Mouse (Mus musculus): ENCODE data around the gene Sulf2. TPM values are rescaled to one million over a fixed set of nuclear protein-coding genes. Genes with fewer than 3 reads are reported as not detected.

Gene Sulf2
- polyA plus RNA-seq, 1 experiment from 2014 or later: 156 TPM

- no peaks in the 10 kb centered on the region for H3K36me3 ChIP-seq (ENCODE audit: control insufficient read depth, insufficient read depth, low read length)
- no peaks in the 10 kb centered on the region for H3K27me3 ChIP-seq (ENCODE audit: control insufficient read depth, insufficient read depth, low read length)
- 34% methylated on average over 11 of the region's 11 CpGs for WGBS
- no peak overlapping the region for H3K4me2 ChIP-seq (ENCODE audit: low read depth)
- DNase-seq (ENCODE audit: low spot score) (no peak), ATAC-seq (ENCODE audit: insufficient read depth, low FRiP score, low TSS enrichment) (peak; percentile 48; the same call in 1 of the 2 replicates)
- H3K4me3 ChIP-seq (ENCODE audit: low read depth, low read length): no peak overlapping the region
- peak overlapping the region; percentile 77 for H3K27ac ChIP-seq (ENCODE audit: low read depth, low read length)
- H3K4me1 ChIP-seq (ENCODE audit: control insufficient read depth, insufficient read depth, low read length): peaks cover 12% of the 10 kb centered on the region
- no peaks in the 10 kb centered on the region for H3K9me3 ChIP-seq (ENCODE audit: control insufficient read depth, low read length)
- no peak overlapping the region for H3K9ac ChIP-seq (ENCODE audit: low read length)
Observed at GRCm38 (mm10) chr2:166180744-166181508, 25.5 kb upstream of the Sulf2 start.

DNA sequence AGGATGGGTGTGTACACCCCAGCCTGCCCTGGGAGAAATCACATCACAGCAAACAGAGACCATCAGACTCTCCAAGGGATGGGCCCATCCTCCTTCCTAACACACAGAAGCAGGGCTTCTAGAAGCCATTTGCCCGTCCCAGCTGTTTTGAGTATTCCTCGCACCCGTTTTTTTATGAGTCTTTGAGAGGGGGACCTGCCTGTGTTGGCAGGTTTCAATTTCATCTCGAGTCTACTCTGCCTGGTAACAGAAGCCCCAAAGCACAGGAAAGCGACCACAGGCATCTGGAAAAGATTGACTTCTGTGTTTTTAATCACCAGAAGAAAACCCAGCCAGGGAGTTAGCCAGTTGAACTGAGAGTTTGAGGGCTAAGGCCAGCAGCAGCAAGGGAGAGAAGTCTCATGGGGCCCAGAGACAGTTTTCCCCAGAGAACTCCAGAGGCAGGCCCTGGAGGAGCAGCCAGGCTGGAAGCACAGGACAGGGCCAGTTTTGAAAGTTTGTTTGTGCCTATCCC lies 24.7 kb upstream of the Sulf2 start:
- no peak overlapping the region for H3K4me2 ChIP-seq (ENCODE audit: low read depth)
- ATAC-seq (ENCODE audit: insufficient read depth, low FRiP score, low TSS enrichment) (no peak), DNase-seq (ENCODE audit: low spot score) (no peak)
- H3K4me1 ChIP-seq (ENCODE audit: control insufficient read depth, insufficient read depth, low read length): peaks cover 17% of the 10 kb centered on the region
- H3K4me3 ChIP-seq (ENCODE audit: low read depth, low read length): no peak overlapping the region
- WGBS: 33% methylated on average over 5 of the region's 5 CpGs
- H3K27ac ChIP-seq (ENCODE audit: low read depth, low read length): peak overlapping the region; percentile 77
- no peaks in the 10 kb centered on the region for H3K36me3 ChIP-seq (ENCODE audit: control insufficient read depth, insufficient read depth, low read length)
- H3K27me3 ChIP-seq (ENCODE audit: control insufficient read depth, insufficient read depth, low read length): no peaks in the 10 kb centered on the region
- no peaks in the 10 kb centered on the region for H3K9me3 ChIP-seq (ENCODE audit: control insufficient read depth, low read length)
- 0 out of 2 replicates have a peak overlapping the region, but pooled peaks have one; percentile 3 for H3K9ac ChIP-seq (ENCODE audit: low read length)

DNA sequence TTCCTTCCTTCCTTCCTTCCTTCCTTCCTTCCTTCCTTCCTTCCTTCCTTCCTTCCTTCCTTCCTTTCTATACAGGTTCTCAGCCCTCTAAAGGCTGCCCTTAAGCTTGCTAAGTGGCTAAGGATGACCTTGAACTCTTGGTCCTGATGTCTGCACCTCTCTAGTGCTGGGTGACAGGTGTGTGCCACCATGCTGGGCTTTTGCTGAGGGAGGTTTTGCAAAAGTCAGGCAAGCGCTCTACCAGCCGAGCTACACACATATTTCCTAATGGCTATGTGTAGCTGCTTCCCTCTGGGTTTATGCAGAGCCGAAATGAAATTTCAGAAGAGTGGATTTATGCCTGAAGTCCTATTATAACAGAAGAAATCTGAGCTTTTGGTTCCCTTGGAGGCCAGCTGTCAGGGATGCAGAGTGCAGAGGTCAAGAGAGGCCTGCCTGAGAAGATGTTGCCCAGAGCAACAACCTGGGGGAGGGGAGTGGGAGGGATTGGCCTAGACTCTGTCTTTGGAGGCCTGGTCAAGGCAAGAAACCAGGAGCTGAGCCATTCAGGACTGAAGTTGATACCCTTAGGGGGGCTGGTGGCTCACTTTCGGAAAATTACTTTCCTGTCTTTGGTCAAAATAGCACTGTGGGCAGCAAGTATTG lies 24.1 kb upstream of the Sulf2 start:
- no peak overlapping the region for H3K4me3 ChIP-seq (ENCODE audit: low read depth, low read length)
- H3K27ac ChIP-seq (ENCODE audit: low read depth, low read length): peak overlapping the region; percentile 77
- H3K4me1 ChIP-seq (ENCODE audit: control insufficient read depth, insufficient read depth, low read length): peaks cover 17% of the 10 kb centered on the region
- WGBS: 23% methylated on average over 4 of the region's 4 CpGs
- H3K27me3 ChIP-seq (ENCODE audit: control insufficient read depth, insufficient read depth, low read length): no peaks in the 10 kb centered on the region
- peak; percentile 57 for DNase-seq (ENCODE audit: low spot score)
- no peak overlapping the region for H3K9ac ChIP-seq (ENCODE audit: low read length)
- ATAC-seq (ENCODE audit: insufficient read depth, low FRiP score, low TSS enrichment): no peak
- H3K9me3 ChIP-seq (ENCODE audit: control insufficient read depth, low read length): no peaks in the 10 kb centered on the region
- H3K36me3 ChIP-seq (ENCODE audit: control insufficient read depth, insufficient read depth, low read length): no peaks in the 10 kb centered on the region
- H3K4me2 ChIP-seq (ENCODE audit: low read depth): no peak overlapping the region

- Histone ChIP-seq H3K27me3 (ENCODE audit: control insufficient read depth, insufficient read depth, low read length) (no peaks in the 10 kb centered on the region), H3K27ac (ENCODE audit: low read depth, low read length) (no peak overlapping the region), H3K9me3 (ENCODE audit: control insufficient read depth, low read length) (no peaks in the 10 kb centered on the region), H3K4me2 (ENCODE audit: low read depth) (no peak overlapping the region), H3K9ac (ENCODE audit: low read length) (no peak overlapping the region), H3K4me1 (ENCODE audit: control insufficient read depth, insufficient read depth, low read length) (peaks cover 14% of the 10 kb centered on the region), H3K4me3 (ENCODE audit: low read depth, low read length) (no peak overlapping the region), H3K36me3 (ENCODE audit: control insufficient read depth, insufficient read depth, low read length) (no peaks in the 10 kb centered on the region)
- 63% methylated on average over 8 of the region's 8 CpGs for WGBS
- DNase-seq (ENCODE audit: low spot score) (no peak), ATAC-seq (ENCODE audit: insufficient read depth, low FRiP score, low TSS enrichment) (no peak)
Observed at GRCm38 (mm10) chr2:166175552-166176136, 20.2 kb upstream of the Sulf2 start.

DNA sequence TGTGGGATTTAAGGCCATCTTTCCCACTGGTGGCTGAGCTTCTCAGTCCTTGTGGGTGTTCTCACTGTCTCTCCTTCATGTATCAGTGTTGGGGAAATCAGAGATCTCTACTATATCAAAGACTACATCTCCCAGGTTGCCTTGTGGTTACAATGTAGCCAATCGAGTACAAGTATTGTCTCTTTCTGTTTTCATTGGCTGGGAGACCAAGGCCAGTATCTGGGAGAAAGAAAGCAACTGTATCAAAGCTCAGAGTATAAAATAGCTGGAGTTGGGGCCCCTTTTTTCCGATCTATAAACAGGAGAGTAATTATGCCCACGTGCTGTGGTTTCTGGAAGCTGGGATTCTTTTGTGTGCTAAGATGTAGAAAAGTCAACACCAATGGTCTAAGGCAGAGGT lies 19.7 kb upstream of the Sulf2 start:
- H3K4me1 ChIP-seq (ENCODE audit: control insufficient read depth, insufficient read depth, low read length): peaks cover 9% of the 10 kb centered on the region
- ATAC-seq (ENCODE audit: insufficient read depth, low FRiP score, low TSS enrichment): peak; percentile 31; the same call in 1 of the 2 replicates
- no peaks in the 10 kb centered on the region for H3K27me3 ChIP-seq (ENCODE audit: control insufficient read depth, insufficient read depth, low read length)
- no peak overlapping the region for H3K4me2 ChIP-seq (ENCODE audit: low read depth)
- H3K4me3 ChIP-seq (ENCODE audit: low read depth, low read length): no peak overlapping the region
- no peak for DNase-seq (ENCODE audit: low spot score)
- no peak overlapping the region for H3K27ac ChIP-seq (ENCODE audit: low read depth, low read length)
- H3K36me3 ChIP-seq (ENCODE audit: control insufficient read depth, insufficient read depth, low read length): no peaks in the 10 kb centered on the region
- H3K9ac ChIP-seq (ENCODE audit: low read length): no peak overlapping the region
- no peaks in the 10 kb centered on the region for H3K9me3 ChIP-seq (ENCODE audit: control insufficient read depth, low read length)
- 37% methylated on average over 3 of the region's 3 CpGs for whole genome bisulfite sequencing

GRCm38 (mm10) chr2:166173169-166173568 lies 17.7 kb upstream of the Sulf2 start:
- H3K27ac ChIP-seq (ENCODE audit: low read depth, low read length): no peak overlapping the region
- H3K4me1 ChIP-seq (ENCODE audit: control insufficient read depth, insufficient read depth, low read length): peaks cover 18% of the 10 kb centered on the region
- H3K9ac ChIP-seq (ENCODE audit: low read length): no peak overlapping the region
- no peak for DNase-seq (ENCODE audit: low spot score)
- no peaks in the 10 kb centered on the region for H3K9me3 ChIP-seq (ENCODE audit: control insufficient read depth, low read length)
- no peaks in the 10 kb centered on the region for H3K36me3 ChIP-seq (ENCODE audit: control insufficient read depth, insufficient read depth, low read length)
- no peak overlapping the region for H3K4me3 ChIP-seq (ENCODE audit: low read depth, low read length)
- 69% methylated on average over 5 of the region's 5 CpGs for WGBS
- no peaks in the 10 kb centered on the region for H3K27me3 ChIP-seq (ENCODE audit: control insufficient read depth, insufficient read depth, low read length)
- no peak overlapping the region for H3K4me2 ChIP-seq (ENCODE audit: low read depth)
- no peak for ATAC-seq (ENCODE audit: insufficient read depth, low FRiP score, low TSS enrichment)

DNA sequence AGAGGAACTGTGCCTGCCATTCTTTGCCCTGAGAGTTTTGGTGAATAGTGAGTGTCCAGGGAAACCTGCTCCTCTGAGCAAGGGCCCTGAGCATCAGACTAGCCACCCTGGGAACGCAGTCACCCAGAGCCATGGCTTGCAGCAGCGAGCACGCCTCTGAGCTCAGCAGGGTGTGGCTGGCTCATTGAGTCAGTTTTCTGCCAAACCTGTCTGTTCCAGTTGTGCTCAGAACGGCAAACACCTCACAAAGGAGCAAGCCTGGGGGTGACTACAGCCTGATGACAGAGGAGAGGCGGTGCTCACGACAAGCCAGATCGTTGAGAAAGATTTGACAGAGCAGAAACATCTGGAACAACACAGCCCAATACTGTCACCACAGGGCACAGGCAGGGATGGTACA lies 14.7 kb upstream of the Sulf2 start:
- no peaks in the 10 kb centered on the region for H3K9me3 ChIP-seq (ENCODE audit: control insufficient read depth, low read length)
- WGBS: 53% methylated on average over 7 of the region's 7 CpGs

GRCm38 (mm10) chr2:166168868-166169267 lies 13.4 kb upstream of the Sulf2 start:
- Histone ChIP-seq H3K9ac (ENCODE audit: low read length) (no peak overlapping the region), H3K27me3 (ENCODE audit: control insufficient read depth, insufficient read depth, low read length) (peaks cover 2% of the 10 kb centered on the region; the same call in 1 of the 2 replicates), H3K4me3 (ENCODE audit: low read depth, low read length) (no peak overlapping the region), H3K4me2 (ENCODE audit: low read depth) (no peak overlapping the region), H3K4me1 (ENCODE audit: control insufficient read depth, insufficient read depth, low read length) (peaks cover 10% of the 10 kb centered on the region), H3K9me3 (ENCODE audit: control insufficient read depth, low read length) (no peaks in the 10 kb centered on the region), H3K36me3 (ENCODE audit: control insufficient read depth, insufficient read depth, low read length) (no peaks in the 10 kb centered on the region), H3K27ac (ENCODE audit: low read depth, low read length) (no peak overlapping the region)
- WGBS: 15% methylated on average over 7 of the region's 7 CpGs
- peak; percentile 77 for DNase-seq (ENCODE audit: low spot score)
- no peak for ATAC-seq (ENCODE audit: insufficient read depth, low FRiP score, low TSS enrichment)

More for the DNA sequence above, 14.7 kb upstream of the Sulf2 start:
- no peaks in the 10 kb centered on the region for H3K36me3 ChIP-seq (ENCODE audit: control insufficient read depth, insufficient read depth, low read length)
- peaks cover 10% of the 10 kb centered on the region for H3K4me1 ChIP-seq (ENCODE audit: control insufficient read depth, insufficient read depth, low read length)
- no peak for DNase-seq (ENCODE audit: low spot score)
- no peak for ATAC-seq (ENCODE audit: insufficient read depth, low FRiP score, low TSS enrichment)
- H3K4me3 ChIP-seq (ENCODE audit: low read depth, low read length): no peak overlapping the region
- H3K9ac ChIP-seq (ENCODE audit: low read length): no peak overlapping the region
- peaks cover 2% of the 10 kb centered on the region; the same call in 1 of the 2 replicates for H3K27me3 ChIP-seq (ENCODE audit: control insufficient read depth, insufficient read depth, low read length)
- no peak overlapping the region for H3K27ac ChIP-seq (ENCODE audit: low read depth, low read length)
- H3K4me2 ChIP-seq (ENCODE audit: low read depth): no peak overlapping the region
